Mouse (Mus musculus): ENCODE measurements at regions not wholly inside any gene's neighbourhood (a gene's known extent, or its start where the extent isn't known, plus 50 kb on each side); places are given as distances from the start of the nearest gene placed in this dataset.

GRCm38 (mm10) chr1:34988225-34988624 is 138.4 kb downstream of the Plekhb2 start:
- TF ChIP-seq POLR2A (IDR thresholded peaks at IDR 0.05; ENCODE audit: borderline replicate concordance, extremely low read depth, insufficient read depth, insufficient read length, poor library complexity, severe bottlenecking) (no peak), CTCF (IDR thresholded peaks at IDR 0.05; ENCODE audit: borderline replicate concordance, extremely low read depth, insufficient read depth, insufficient read length) (peak; percentile 51)

Data from brain, embryonic 14.5 days (tissue).